Mouse (Mus musculus) ovary, postnatal 10 days (tissue): ENCODE data around the gene Gcnt1.

ENCODE experiments used
- DNase-seq: peaks from one replicate; pipeline ENCODE4 v3.0.0; 2022; ENCODE audit warnings: low spot score

Gene Gcnt1

GRCm38 (mm10) chr19:17372701-17373100 lies at the start of gene Gcnt1:
TSS of gene Gcnt1 (minus strand) at chr19:17372844.
- no peak for DNase-seq

GRCm38 (mm10) chr19:17417855-17418254 lies 45.2 kb upstream of the Gcnt1 start:
- no peak for DNase-seq

GRCm38 (mm10) chr19:17412915-17413459 lies 40.3 kb upstream of the Gcnt1 start:
- no peak for DNase-seq

- DNase-seq, result no peak
These were observed 37.9 kb upstream of the Gcnt1 start for GRCm38 (mm10) chr19:17410465-17411065.

GRCm38 (mm10) chr19:17409351-17409750 lies 36.7 kb upstream of the Gcnt1 start:
- no peak for DNase-seq

GRCm38 (mm10) chr19:17408591-17408990 lies 35.9 kb upstream of the Gcnt1 start:
- DNase-seq, result no peak

GRCm38 (mm10) chr19:17406823-17407222 lies 34.2 kb upstream of the Gcnt1 start:
- no peak for DNase-seq

GRCm38 (mm10) chr19:17403175-17403574 lies 30.5 kb upstream of the Gcnt1 start:
- no peak for DNase-seq

GRCm38 (mm10) chr19:17400571-17400970 lies 27.9 kb upstream of the Gcnt1 start:
- DNase-seq, result no peak

GRCm38 (mm10) chr19:17399965-17400364 lies 27.3 kb upstream of the Gcnt1 start:
- no peak for DNase-seq

GRCm38 (mm10) chr19:17397922-17398321 lies 25.3 kb upstream of the Gcnt1 start:
- no peak for DNase-seq

- DNase-seq, result no peak
These were observed 24.2 kb upstream of the Gcnt1 start for GRCm38 (mm10) chr19:17396802-17397201.

- peak; percentile 78 for DNase-seq
These were observed 21.4 kb upstream of the Gcnt1 start, which contains the start of gene Rfk for GRCm38 (mm10) chr19:17393841-17394591. TSS of gene Rfk (plus strand) at chr19:17394043.

GRCm38 (mm10) chr19:17392866-17393265 lies 20.2 kb upstream of the Gcnt1 start:
- no peak for DNase-seq

GRCm38 (mm10) chr19:17388404-17388803 lies 15.8 kb upstream of the Gcnt1 start:
- DNase-seq, result no peak

GRCm38 (mm10) chr19:17386424-17386823 lies 13.8 kb upstream of the Gcnt1 start:
- no peak for DNase-seq

GRCm38 (mm10) chr19:17385426-17385825 lies 12.8 kb upstream of the Gcnt1 start:
- no peak for DNase-seq

GRCm38 (mm10) chr19:17385022-17385421 lies 12.4 kb upstream of the Gcnt1 start:
- DNase-seq, result no peak

GRCm38 (mm10) chr19:17382807-17383397 lies 10.3 kb upstream of the Gcnt1 start:
- no peak for DNase-seq

GRCm38 (mm10) chr19:17380549-17380948 lies 7.9 kb upstream of the Gcnt1 start:
- no peak for DNase-seq

- DNase-seq, result no peak
These were observed 6.2 kb upstream of the Gcnt1 start for GRCm38 (mm10) chr19:17378845-17379244.

- DNase-seq, result no peak
These were observed 3.1 kb downstream of the Gcnt1 start for GRCm38 (mm10) chr19:17369581-17369980.

- no peak for DNase-seq
These were observed 4.1 kb downstream of the Gcnt1 start for GRCm38 (mm10) chr19:17368557-17368956.
